Mouse (Mus musculus) right cerebral cortex, postnatal 36 days (tissue): ENCODE measurements around the gene Rasgef1b.
A peak's percentile ranks its signal among the peaks of the same experiment; 100 is the strongest.

ENCODE experiments used
- DNase-seq, 2 experiments: peaks; one replicate each; pipeline ENCODE4 v3.0.0; 2022; ENCODE audit warnings: low spot score in 2 of 2, mixed read lengths in 1 of 2

The Rasgef1b gene

DNA sequence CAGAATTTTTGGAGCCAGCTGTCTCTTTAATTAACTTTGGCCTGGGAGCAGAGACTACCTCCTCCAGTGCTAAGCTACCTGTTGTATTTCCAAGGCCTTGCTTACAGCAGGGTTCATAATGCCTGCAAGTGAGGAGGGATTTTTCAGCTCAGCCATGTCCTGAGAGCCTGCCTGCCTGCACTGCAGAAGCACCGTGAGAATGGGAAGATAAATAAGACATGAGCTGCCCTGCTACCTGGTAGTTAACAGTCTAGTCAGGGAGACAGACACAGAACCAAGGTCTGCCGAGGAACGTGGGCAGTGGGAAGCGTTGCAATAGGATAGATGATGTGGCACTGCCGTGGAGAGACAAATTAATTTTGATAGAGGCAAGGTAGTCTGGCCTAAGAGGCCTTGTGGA, 277.4 kb downstream of the Rasgef1b start:
- no peak for DNase-seq

DNA sequence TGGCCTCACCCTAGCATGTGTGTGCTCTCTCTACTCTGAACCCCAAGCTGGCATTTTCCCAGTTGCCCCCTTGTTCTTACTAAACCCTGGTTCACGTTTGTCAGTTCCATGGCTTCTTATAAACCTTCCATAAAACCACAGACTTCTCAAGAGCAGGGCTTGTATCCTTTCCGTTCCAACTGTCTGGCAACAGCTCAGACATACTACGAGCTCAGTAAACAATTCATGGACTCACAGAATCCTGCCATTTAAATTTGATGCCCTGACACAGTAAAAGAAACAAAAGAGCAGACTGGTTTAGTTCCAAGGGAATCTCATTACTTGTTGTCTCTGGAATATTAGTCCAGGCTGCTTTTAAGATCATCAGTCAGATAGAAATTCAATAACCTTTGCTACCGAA, 277.9 kb downstream of the Rasgef1b start:
- no peak for DNase-seq

GRCm38 (mm10) chr5:99450463-99450862, 278.4 kb downstream of the Rasgef1b start:
- no peak for DNase-seq

DNA sequence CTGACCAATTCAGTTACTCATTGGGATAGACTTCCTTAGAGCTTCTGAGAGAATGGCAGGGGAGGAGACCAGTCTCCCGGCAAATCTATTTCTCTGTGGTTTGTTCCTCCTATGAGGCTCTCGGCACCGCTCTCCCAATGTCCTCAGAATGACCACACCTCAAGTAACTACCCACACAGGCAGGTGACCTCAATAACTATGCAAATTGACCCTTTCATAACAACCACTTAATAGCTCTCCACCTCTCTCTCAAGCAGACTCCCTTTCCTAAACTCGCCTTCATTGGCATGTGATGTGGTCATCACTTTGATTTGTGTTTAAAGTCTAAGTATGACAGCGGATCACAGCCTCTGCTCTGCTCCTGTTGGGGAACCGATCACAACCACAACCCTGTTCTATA, 281.4 kb downstream of the Rasgef1b start:
- DNase-seq, result no peak

- no peak for DNase-seq
Observed at GRCm38 (mm10) chr5:99445242-99445641, 283.6 kb downstream of the Rasgef1b start.

DNA sequence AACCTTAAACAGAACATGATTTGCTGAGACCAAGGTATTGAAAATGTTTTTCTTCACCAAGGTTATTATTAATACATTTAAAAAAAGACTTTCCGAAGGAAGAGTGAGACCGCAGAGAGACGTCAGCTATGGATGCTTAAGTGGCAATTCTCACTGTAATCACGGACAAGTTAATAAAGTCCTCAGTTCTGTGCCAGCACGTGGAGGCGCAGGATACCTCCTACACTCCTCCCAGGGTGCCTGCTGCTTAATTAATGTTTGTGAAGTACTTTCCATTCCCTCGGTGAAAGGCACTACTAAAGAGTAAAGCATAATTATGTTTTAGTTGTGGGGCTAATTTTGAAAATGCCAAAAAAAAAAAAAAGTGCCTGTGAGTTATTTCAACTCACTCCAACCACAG, 284.1 kb downstream of the Rasgef1b start:
- DNase-seq, result no peak

- DNase-seq, result no peak
Observed at GRCm38 (mm10) chr5:99440109-99440508, 288.8 kb downstream of the Rasgef1b start.

GRCm38 (mm10) chr5:99438526-99438925, 290.3 kb downstream of the Rasgef1b start:
- no peak for DNase-seq

DNA sequence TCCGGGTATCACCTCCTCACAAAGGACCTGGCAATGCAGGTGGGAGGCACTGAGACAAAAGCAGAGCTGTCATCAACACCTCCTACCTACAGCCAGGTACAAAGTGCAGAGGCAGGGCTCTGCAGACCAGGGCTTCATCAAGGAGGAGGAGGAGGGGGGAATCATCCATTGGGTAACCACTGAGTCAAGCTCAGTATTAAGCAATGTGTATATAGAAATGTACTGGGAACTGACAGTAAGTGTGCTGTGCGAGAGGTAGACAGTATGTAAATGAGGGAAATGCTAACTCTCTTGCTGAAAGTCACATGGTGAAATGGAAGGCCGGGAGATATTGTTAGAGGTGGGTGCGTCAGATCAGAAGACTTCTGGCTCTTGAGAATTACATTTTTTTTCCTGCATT, 294.6 kb downstream of the Rasgef1b start:
- DNase-seq, result no peak

- DNase-seq, result no peak
Observed at GRCm38 (mm10) chr5:99432471-99432870, 296.4 kb downstream of the Rasgef1b start.

DNA sequence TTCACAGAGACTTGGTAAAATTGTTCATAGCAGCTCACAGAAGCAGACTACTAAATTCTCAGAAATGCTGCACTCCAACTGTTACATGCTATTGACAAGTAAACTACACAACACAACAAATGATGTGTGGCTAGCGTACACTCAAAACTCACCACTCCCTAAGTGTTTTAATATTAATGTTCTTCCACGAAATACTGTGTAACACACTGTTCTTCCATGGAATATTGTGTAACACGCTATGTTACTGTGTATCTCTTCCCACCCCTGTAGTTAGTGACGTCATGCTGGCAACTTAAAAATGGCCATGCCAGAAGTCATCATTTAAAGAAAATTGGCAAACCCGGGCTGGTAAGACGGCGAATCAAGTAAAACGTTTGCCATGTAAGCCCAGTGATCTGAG, 299.6 kb downstream of the Rasgef1b start:
- no peak for DNase-seq

- no peak for DNase-seq
Observed at GRCm38 (mm10) chr5:99428648-99429047, 300.2 kb downstream of the Rasgef1b start.

- peak in 1 of 2 experiments; percentile 15 for DNase-seq
Observed at GRCm38 (mm10) chr5:99423271-99423670, 305.6 kb downstream of the Rasgef1b start.

GRCm38 (mm10) chr5:99422856-99423255, 306.0 kb downstream of the Rasgef1b start:
- DNase-seq, result no peak

DNA sequence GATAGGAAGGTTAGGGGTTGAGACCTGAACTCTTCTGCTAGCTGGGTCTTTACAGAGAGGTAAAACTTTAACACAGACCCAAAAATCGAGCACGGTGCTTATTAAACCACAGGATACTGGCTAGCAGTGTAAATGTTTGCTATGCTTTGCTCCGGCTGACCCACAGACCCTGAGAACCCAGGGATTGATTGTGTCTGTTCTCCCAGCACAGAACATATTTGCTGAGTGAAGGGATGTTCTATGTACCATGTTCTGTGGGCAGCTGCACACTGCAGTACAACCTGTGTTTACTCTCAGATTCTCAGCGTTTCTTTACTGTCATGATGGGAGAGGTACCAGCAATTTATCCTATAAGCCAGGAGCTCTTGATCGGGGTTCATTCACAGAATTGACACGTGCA, 306.8 kb downstream of the Rasgef1b start:
- no peak for DNase-seq

DNA sequence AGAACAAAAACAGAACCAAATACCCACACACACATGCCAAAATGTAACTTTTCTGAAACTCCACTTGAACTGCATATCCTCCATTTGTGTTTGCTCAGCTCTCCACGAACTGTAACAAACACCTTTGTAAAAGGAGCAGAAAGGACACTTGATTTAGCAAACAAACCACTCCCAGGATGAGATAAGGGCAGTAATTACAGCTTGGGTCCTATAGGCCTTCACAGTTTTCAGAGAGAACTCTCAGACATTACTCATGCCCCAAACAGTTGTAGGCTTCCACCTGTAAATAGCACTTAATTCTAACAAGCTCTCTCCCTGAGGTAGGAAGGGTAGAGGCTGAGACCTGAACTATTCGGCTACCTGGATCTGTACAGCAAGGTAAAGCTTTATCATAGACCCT, 309.0 kb downstream of the Rasgef1b start:
- DNase-seq, result no peak

DNA sequence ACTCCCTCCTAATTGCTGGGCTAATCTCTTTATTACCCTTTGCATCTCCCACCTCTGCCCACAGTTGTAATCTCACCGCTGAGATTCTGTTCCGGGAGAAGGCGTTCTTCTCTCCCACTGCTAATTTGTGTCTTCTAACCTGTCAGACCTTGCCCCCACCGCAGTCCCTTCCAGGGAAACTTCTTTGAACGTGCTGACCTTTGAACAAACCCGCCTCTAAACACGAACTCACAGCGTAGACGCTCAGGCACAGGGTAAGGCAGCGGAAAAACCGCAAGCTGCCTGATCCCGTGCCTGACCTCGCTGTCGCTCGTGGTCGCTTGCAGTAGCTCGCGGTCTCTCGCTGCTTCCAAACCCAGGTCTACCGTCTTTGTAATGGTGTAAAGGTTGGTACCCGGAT, 312.0 kb downstream of the Rasgef1b start:
- no peak for DNase-seq

GRCm38 (mm10) chr5:99415676-99416075, 313.2 kb downstream of the Rasgef1b start:
- DNase-seq, result no peak

GRCm38 (mm10) chr5:99415049-99415448, 313.8 kb downstream of the Rasgef1b start:
- DNase-seq, result no peak

DNA sequence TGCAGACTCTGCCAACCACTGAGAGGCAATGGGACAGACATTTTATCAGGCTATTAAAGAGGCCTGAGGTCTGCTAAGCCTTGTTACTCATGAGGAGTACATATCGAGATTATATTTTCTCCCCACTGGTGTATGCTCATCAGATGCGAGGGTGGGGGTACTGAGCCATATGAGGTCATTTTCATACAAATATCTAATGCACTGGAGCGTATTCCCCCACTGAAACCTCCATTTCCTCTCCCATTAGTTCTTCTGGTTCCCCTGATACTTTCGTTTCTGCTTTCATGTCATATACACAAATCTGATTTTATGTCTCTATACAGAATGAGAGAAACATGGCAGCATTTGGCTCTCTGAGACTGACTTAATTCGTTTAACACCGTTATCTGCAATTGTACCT, 314.6 kb downstream of the Rasgef1b start:
- DNase-seq, result no peak

- DNase-seq, result no peak
Observed at GRCm38 (mm10) chr5:99413851-99414250, 315.0 kb downstream of the Rasgef1b start.

GRCm38 (mm10) chr5:99413391-99413790, 315.5 kb downstream of the Rasgef1b start:
- peak; percentile 12 to 53 for DNase-seq

GRCm38 (mm10) chr5:99404403-99405170, 324.3 kb downstream of the Rasgef1b start:
- no peak for DNase-seq

DNA sequence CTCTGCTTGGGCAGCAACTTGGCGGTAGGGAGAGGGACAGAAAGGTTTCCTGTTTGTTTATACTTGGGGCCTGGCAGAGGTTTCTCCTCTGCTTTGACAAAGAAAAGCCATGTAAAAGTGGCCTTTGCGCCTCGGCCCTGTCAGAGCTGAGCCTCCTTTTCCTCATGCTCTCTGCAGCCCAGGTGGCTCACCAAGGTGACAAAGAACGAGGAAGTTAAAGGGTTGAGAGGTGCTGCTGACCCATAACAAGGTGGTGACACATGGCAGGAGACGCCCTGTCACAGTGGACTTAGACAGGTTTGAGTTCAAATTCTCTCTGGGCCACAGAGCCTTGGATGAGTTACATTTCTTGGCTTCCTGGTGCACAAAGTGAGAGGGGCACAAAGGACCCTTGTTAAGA, 325.5 kb downstream of the Rasgef1b start:
- no peak for DNase-seq
